In genomic region chr3:102446691-102447090, GRCm38 (mm10) we compare ENCODE assay signal across 25 mouse cellular contexts. TPM values are rescaled to one million over a fixed set of nuclear protein-coding genes. Genes with fewer than 3 reads are reported as not detected.
DNase-seq lines count a peak whose midpoint lies in the region; ATAC-seq and TF ChIP-seq lines count a peak whose summit lies in the region.
"Had no signal": no experiment of that assay in that cellular context is flagged by ENCODE, and none has a peak within 500 bp of the region (broad histone marks: within the 10 kb centered on the region; RNA-seq: fewer than 3 reads in every experiment).

No protein-coding gene starts in this region.

- TF ChIP-seq EP300 in stomach, postnatal 0 days (optimal IDR thresholded peaks at IDR 0.05), result no peak

- ATAC-seq in intestine, embryonic 15.5 days, result no peak
- no peak for ATAC-seq in intestine, postnatal 0 days
- ATAC-seq in stomach, embryonic 16.5 days (ENCODE audit: insufficient read depth, low FRiP score), result 0 out of 2 replicates have a peak, but pooled peaks have one; percentile 25
- ATAC-seq in stomach, postnatal 0 days (ENCODE audit: low FRiP score, low TSS enrichment), result no peak
- ATAC-seq: forebrain, embryonic 16.5 days; inflammation-experienced regulatory T-cells, adult 6 months; lung, postnatal 0 days had no signal

- DNase-seq in gastrocnemius, adult 2 months, result no peak
- DNase-seq in gastrocnemius, postnatal 25 days, result no peak
- no peak for DNase-seq in stomach, postnatal 0 days (ENCODE audit: low spot score)
- DNase-seq in cerebellum, postnatal 14 days, result no peak
- DNase-seq in left cerebral cortex, adult 11 months (ENCODE audit: low spot score), result no peak
- DNase-seq: adrenal gland, postnatal 10 days; cerebellum, adult 9-10 months; gastrocnemius, postnatal 36 days; kidney, adult 9 months; layer of hippocampus, adult 9-11 months; right cerebral cortex, postnatal 4 days had no signal

- H3K27ac ChIP-seq in gastrocnemius, adult 2 months, result peak overlapping the region; percentile 63
- peak overlapping the region; percentile 51; the same call in 1 of the 2 replicates for H3K27ac ChIP-seq in intestine, embryonic 15.5 days
- H3K27ac ChIP-seq in intestine, postnatal 0 days (ENCODE audit: low read depth, low read length), result no peak overlapping the region
- H3K27ac ChIP-seq in stomach, embryonic 16.5 days (ENCODE audit: low read length), result 0 out of 2 replicates have a peak overlapping the region, but pooled peaks have one; percentile 51
- no peak overlapping the region for H3K27ac ChIP-seq in stomach, postnatal 0 days (replicated peaks)
- H3K27ac ChIP-seq: forebrain, embryonic 10.5 days; hindbrain, embryonic 14.5 days; left cerebral cortex, adult 2 months; liver, embryonic 15.5 days; stomach, embryonic 15.5 days had no signal

- H3K9me3 ChIP-seq in intestine, embryonic 15.5 days, result no peaks in the 10 kb centered on the region
- H3K9me3 ChIP-seq in intestine, postnatal 0 days (ENCODE audit: control insufficient read depth), result no peaks in the 10 kb centered on the region
- H3K9me3 ChIP-seq in stomach, embryonic 16.5 days (replicated peaks; ENCODE audit: control insufficient read depth, low read length), result no peaks in the 10 kb centered on the region
- no peaks in the 10 kb centered on the region for H3K9me3 ChIP-seq in stomach, postnatal 0 days (ENCODE audit: control insufficient read depth, low read length)
- H3K9me3 ChIP-seq: forebrain, embryonic 10.5 days; liver, embryonic 15.5 days; stomach, embryonic 15.5 days had no signal

- H3K4me3 ChIP-seq in gastrocnemius, adult 2 months, result no peak overlapping the region
- H3K4me3 ChIP-seq in intestine, embryonic 15.5 days (replicated peaks), result no peak overlapping the region
- H3K4me3 ChIP-seq in intestine, postnatal 0 days (ENCODE audit: low read depth, low read length), result no peak overlapping the region
- no peak overlapping the region for H3K4me3 ChIP-seq in stomach, embryonic 16.5 days (replicated peaks; ENCODE audit: low read length)
- no peak overlapping the region for H3K4me3 ChIP-seq in stomach, postnatal 0 days (ENCODE audit: low read depth, low read length)
- H3K4me3 ChIP-seq: forebrain, embryonic 10.5 days; left cerebral cortex, adult 2 months; liver, embryonic 15.5 days; stomach, embryonic 15.5 days had no signal

- no peaks in the 10 kb centered on the region for H3K36me3 ChIP-seq in intestine, embryonic 15.5 days
- no peaks in the 10 kb centered on the region for H3K36me3 ChIP-seq in intestine, postnatal 0 days (ENCODE audit: control insufficient read depth, insufficient read depth)
- H3K36me3 ChIP-seq in stomach, embryonic 16.5 days (ENCODE audit: control insufficient read depth, insufficient read depth, low read length), result no peaks in the 10 kb centered on the region
- no peaks in the 10 kb centered on the region for H3K36me3 ChIP-seq in stomach, postnatal 0 days (ENCODE audit: control insufficient read depth, insufficient read depth, low read length)
- H3K36me3 ChIP-seq: forebrain, embryonic 10.5 days; liver, embryonic 15.5 days; stomach, embryonic 15.5 days had no signal

- WGBS in intestine, embryonic 15.5 days, result 63% methylated on average over 4 of the region's 4 CpGs
- 66% methylated on average over 4 of the region's 4 CpGs for WGBS in intestine, postnatal 0 days
- WGBS in stomach, embryonic 16.5 days, result 59% methylated on average over 4 of the region's 4 CpGs
- 57% methylated on average over 4 of the region's 4 CpGs for WGBS in stomach, postnatal 0 days

- no peak for TF ChIP-seq CTCF in gastrocnemius, adult 2 months (IDR thresholded peaks at IDR 0.05)
- no peak for TF ChIP-seq CTCF in intestine, postnatal 0 days (IDR thresholded peaks at IDR 0.05; ENCODE audit: low read depth)
- no peak for TF ChIP-seq CTCF in stomach, postnatal 0 days (IDR thresholded peaks at IDR 0.05; ENCODE audit: low read depth)

- H3K27me3 ChIP-seq in intestine, embryonic 15.5 days (replicated peaks), result no peaks in the 10 kb centered on the region
- H3K27me3 ChIP-seq in intestine, postnatal 0 days (replicated peaks; ENCODE audit: control insufficient read depth, insufficient read depth, low read length), result no peaks in the 10 kb centered on the region
- H3K27me3 ChIP-seq in stomach, embryonic 16.5 days (ENCODE audit: control insufficient read depth, insufficient read depth, low read length), result no peaks in the 10 kb centered on the region
- H3K27me3 ChIP-seq in stomach, postnatal 0 days (ENCODE audit: control insufficient read depth, insufficient read depth, low read length), result no peaks in the 10 kb centered on the region
- H3K27me3 ChIP-seq: liver, embryonic 15.5 days; stomach, embryonic 15.5 days had no signal

- no peak overlapping the region for H3K4me2 ChIP-seq in intestine, embryonic 15.5 days (replicated peaks)
- H3K4me2 ChIP-seq in intestine, postnatal 0 days (replicated peaks; ENCODE audit: low read depth), result no peak overlapping the region
- H3K4me2 ChIP-seq in stomach, embryonic 16.5 days (ENCODE audit: low read depth, low read length), result no peak overlapping the region
- H3K4me2 ChIP-seq in stomach, postnatal 0 days (replicated peaks; ENCODE audit: low read depth), result no peak overlapping the region
- H3K4me2 ChIP-seq: hindbrain, embryonic 14.5 days; liver, embryonic 15.5 days; midbrain, embryonic 11.5 days; stomach, embryonic 15.5 days had no signal

- intact Hi-C loops in gastrocnemius, adult 2 months (cut with DNase I), result no loop called here

- H3K4me1 ChIP-seq in intestine, embryonic 15.5 days (replicated peaks), result no peaks in the 10 kb centered on the region; the same call in 1 of the 2 replicates
- H3K4me1 ChIP-seq in intestine, postnatal 0 days (replicated peaks; ENCODE audit: control insufficient read depth, insufficient read depth, low read length), result no peaks in the 10 kb centered on the region
- no peaks in the 10 kb centered on the region; the same call in 1 of the 2 replicates for H3K4me1 ChIP-seq in stomach, embryonic 16.5 days (ENCODE audit: control insufficient read depth, insufficient read depth, low read length)
- H3K4me1 ChIP-seq in stomach, postnatal 0 days (replicated peaks; ENCODE audit: control insufficient read depth, insufficient read depth), result no peaks in the 10 kb centered on the region
- H3K4me1 ChIP-seq: forebrain, embryonic 10.5 days; liver, embryonic 15.5 days; stomach, embryonic 15.5 days had no signal

- H3K9ac ChIP-seq in intestine, embryonic 15.5 days, result no peak overlapping the region
- no peak overlapping the region for H3K9ac ChIP-seq in intestine, postnatal 0 days (ENCODE audit: low read depth, low read length)
- H3K9ac ChIP-seq in stomach, embryonic 16.5 days (ENCODE audit: low read length), result no peak overlapping the region
- no peak overlapping the region for H3K9ac ChIP-seq in stomach, postnatal 0 days (ENCODE audit: low read length)
- H3K9ac ChIP-seq: hindbrain, embryonic 14.5 days; liver, embryonic 15.5 days; stomach, embryonic 15.5 days had no signal

RNA-seq across cellular contexts. Expression of gene Ngf, which starts 23.0 kb away (rescaled TPM):
- under 1 TPM; 0.74 to 0.89 TPM for total RNA-seq in gastrocnemius, adult 2 months (2021)
- 1 to 10 TPM in 1 of 2 experiments, under 1 TPM in 1; 0.72 to 1.3 TPM for total RNA-seq in gastrocnemius, postnatal 25 days (2021)
- 4.5 TPM in 2 replicates for polyA plus RNA-seq in intestine, embryonic 15.5 days (2015; fragmentation: Nextera tagmentation; extraction: Ambion mirVana)
- polyA plus RNA-seq in intestine, postnatal 0 days (2015; fragmentation: Nextera tagmentation; extraction: Ambion mirVana), result 1.7 and 2.2 TPM in 2 replicates
- 4.3 and 5.6 TPM in 2 replicates for polyA plus RNA-seq in stomach, embryonic 16.5 days (2015; fragmentation: Nextera tagmentation; extraction: Ambion mirVana)
- 1.6 and 2.0 TPM in 2 replicates for polyA plus RNA-seq in stomach, postnatal 0 days (2015; fragmentation: Nextera tagmentation; extraction: Ambion mirVana)
- total RNA-seq: common myeloid progenitor, adult 5-6 weeks; megakaryocyte progenitor cell, adult 5-6 weeks had no signal

Comparison
In these comparisons a context has a peak if more than half of its experiments do, and no peak if none do; other contexts are left out.
1. H3K27ac ChIP-seq: peak in gastrocnemius, adult 2 months (single experiment), intestine, embryonic 15.5 days (single experiment) and stomach, embryonic 16.5 days (single experiment); none in intestine, postnatal 0 days (single experiment) and stomach, postnatal 0 days (single experiment).